Mouse (Mus musculus) heart, embryonic 14.5 days (tissue): ENCODE data around the gene Wnt7b. TPM values are rescaled to one million over a fixed set of nuclear protein-coding genes. Genes with fewer than 3 reads are reported as not detected.

Source experiments
- ATAC-seq: fragments of 200-750 bp; cut with Nextera tagmentation; 2 replicates; pipeline ENCODE4 v1.8.0; 2017; ENCODE audit warnings: low read depth, moderate TSS enrichment; ENCODE audit not compliant: insufficient number of reproducible peaks, insufficient read depth, low FRiP score
- H3K27ac ChIP-seq, 2 experiments: fragments of 200-500 bp in 1 of 2; fragments of 300-500 bp in 1 of 2; sonication (generic) in 1 of 2; replicated peaks in 1 of 2; 2 replicates each; pipeline ENCODE4 v1.5.1; 2012 to 2014; ENCODE audit warnings: low read depth in 2 of 2, low read length in 2 of 2, control low read depth in 1 of 2, mild to moderate bottlenecking in 1 of 2, mixed read lengths in 1 of 2; ENCODE audit not compliant: control insufficient read depth in 1 of 2, insufficient read depth in 1 of 2
- H3K27me3 ChIP-seq: fragments of 300-500 bp; sonication (generic); 2 replicates; pipeline ENCODE4 v1.6.1; 2014; ENCODE audit warnings: mild to moderate bottlenecking, low read length, control low read depth; ENCODE audit not compliant: control insufficient read depth, insufficient read depth
- H3K36me3 ChIP-seq: fragments of 300-500 bp; sonication (generic); 2 replicates; pipeline ENCODE4 v1.6.1; 2014; ENCODE audit warnings: mild to moderate bottlenecking, control low read depth, low read length, mixed read lengths; ENCODE audit not compliant: control insufficient read depth, insufficient read depth
- H3K4me1 ChIP-seq, 2 experiments: fragments of 200-500 bp in 1 of 2; fragments of 300-500 bp in 1 of 2; sonication (generic) in 1 of 2; 2 replicates each; pipeline ENCODE4 v1.6.1; 2012 to 2014; ENCODE audit warnings: low read length in 2 of 2, control low read depth in 1 of 2, mixed read lengths in 1 of 2; ENCODE audit not compliant: control insufficient read depth in 2 of 2, insufficient read depth in 2 of 2
- H3K4me2 ChIP-seq: fragments of 300-500 bp; sonication (generic); 2 replicates; pipeline ENCODE4 v1.6.1; 2014; ENCODE audit warnings: mild to moderate bottlenecking, low read length
- H3K4me3 ChIP-seq, 2 experiments: fragments of 200-500 bp in 1 of 2; fragments of 300-500 bp in 1 of 2; sonication (generic) in 1 of 2; 2 replicates each; pipeline ENCODE4 v1.5.1; 2012 to 2014; ENCODE audit warnings: low read length in 2 of 2, mild to moderate bottlenecking in 2 of 2, control low read depth in 1 of 2, low read depth in 1 of 2, moderate library complexity in 1 of 2; ENCODE audit not compliant: control insufficient read depth in 1 of 2, insufficient read depth in 1 of 2
- H3K9ac ChIP-seq: fragments of 300-500 bp; sonication (generic); 2 replicates; pipeline ENCODE4 v1.6.1; 2014; ENCODE audit warnings: mild to moderate bottlenecking, low read length
- H3K9me3 ChIP-seq: fragments of 300-500 bp; sonication (generic); 2 replicates; pipeline ENCODE4 v1.6.1; 2016; ENCODE audit warnings: low read length, control low read depth; ENCODE audit not compliant: control insufficient read depth
- WGBS: fragments of 180-500 bp; shearing (Covaris S2); extraction: QIAGEN DNeasy Blood & Tissue Kit; methylation state at CpG from one replicate; pipeline ENCODE4 v1.1.7; 2014; 5-methylcytosine and 5-hydroxymethylcytosine counted together
- polyA plus RNA-seq: library from polyadenylated mRNA; unstranded; fragments of >200 nt; fragmentation: Nextera tagmentation; extraction: Ambion mirVana; gene quantifications from 2 replicates; pipeline ENCODE4 v1.2.1, GENCODE M21; 2014

Gene Wnt7b
- polyA plus RNA-seq, 1 experiment from 2014 or later: 0.41 TPM

DNA sequence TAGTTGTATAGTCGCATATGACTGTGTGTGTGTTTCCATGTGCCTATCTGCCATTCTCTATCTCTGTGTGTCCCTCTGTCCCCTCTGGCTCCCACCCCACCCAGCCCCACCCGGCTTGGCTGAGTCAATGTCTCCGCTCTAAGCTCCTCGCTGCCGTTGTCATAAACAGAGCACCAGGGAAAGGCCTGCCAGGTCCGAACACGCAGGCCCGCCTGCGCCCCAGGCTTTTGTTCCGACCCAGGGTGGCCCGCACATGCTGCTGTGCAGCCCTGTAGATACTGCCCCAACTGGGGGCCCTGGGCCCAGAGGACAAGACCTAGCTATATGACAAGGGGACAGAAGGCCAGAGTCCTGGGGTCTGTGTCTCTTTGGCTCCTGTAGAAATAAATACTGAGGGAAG, 28.9 kb downstream of the Wnt7b start:
- H3K9ac ChIP-seq: no peak overlapping the region
- no peak overlapping the region for H3K4me2 ChIP-seq
- H3K27me3 ChIP-seq: no peaks in the 10 kb centered on the region; the same call in 1 of the 2 replicates
- H3K27ac ChIP-seq: no peak overlapping the region
- 88% methylated on average over 11 of the region's 11 CpGs for WGBS
- no peak for ATAC-seq
- no peak overlapping the region for H3K4me3 ChIP-seq
- H3K4me1 ChIP-seq: peaks cover 2 to 7% of the 10 kb centered on the region in 2 experiments; a peak in 2 of 4 replicates
- H3K36me3 ChIP-seq: no peaks in the 10 kb centered on the region
- H3K9me3 ChIP-seq: no peaks in the 10 kb centered on the region

DNA sequence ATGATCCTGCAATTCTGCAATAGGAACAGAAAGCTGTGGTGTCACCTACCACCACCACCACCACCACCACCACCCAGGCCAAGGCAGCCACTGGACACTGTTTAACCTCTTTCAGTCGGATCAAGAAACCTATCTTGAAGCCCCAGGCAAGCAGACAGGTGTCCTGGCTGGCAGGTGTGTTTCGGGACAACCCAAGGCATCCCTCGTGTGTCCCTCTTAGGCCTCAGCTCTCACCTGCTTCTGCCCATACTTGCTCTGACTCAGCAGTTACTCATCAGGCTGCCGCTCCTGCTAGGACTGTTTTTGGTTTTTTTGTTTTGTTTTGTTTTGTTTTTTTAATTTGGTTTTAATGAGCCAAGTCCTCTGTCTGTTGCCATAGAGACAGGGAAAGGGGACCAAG, 35.8 kb downstream of the Wnt7b start:
- no peak overlapping the region for H3K4me3 ChIP-seq
- no peaks in the 10 kb centered on the region for H3K9me3 ChIP-seq
- no peak overlapping the region for H3K4me2 ChIP-seq
- 0 out of 2 replicates have a peak, but pooled peaks cover 7% of the 10 kb centered on the region for H3K27me3 ChIP-seq
- no peak overlapping the region for H3K9ac ChIP-seq
- H3K27ac ChIP-seq: no peak overlapping the region
- no peaks in the 10 kb centered on the region for H3K36me3 ChIP-seq
- ATAC-seq: no peak
- 82% methylated on average over 4 of the region's 4 CpGs for WGBS
- peaks cover 2 to 12% of the 10 kb centered on the region in 2 experiments; a peak in 3 of 4 replicates for H3K4me1 ChIP-seq

GRCm38 (mm10) chr15:85545369-85545768, 36.9 kb downstream of the Wnt7b start:
- H3K4me1 ChIP-seq: peaks cover 2 to 12% of the 10 kb centered on the region in 2 experiments; a peak in 3 of 4 replicates
- no peaks in the 10 kb centered on the region for H3K36me3 ChIP-seq
- 68% methylated on average over 5 of the region's 5 CpGs for WGBS
- H3K27me3 ChIP-seq: 0 out of 2 replicates have a peak, but pooled peaks cover 7% of the 10 kb centered on the region
- ATAC-seq: no peak
- H3K9ac ChIP-seq: no peak overlapping the region
- H3K9me3 ChIP-seq: no peaks in the 10 kb centered on the region
- H3K27ac ChIP-seq: no peak overlapping the region
- no peak overlapping the region for H3K4me3 ChIP-seq
- no peak overlapping the region for H3K4me2 ChIP-seq

GRCm38 (mm10) chr15:85538170-85538569, 44.1 kb downstream of the Wnt7b start:
- Histone ChIP-seq H3K36me3 (no peaks in the 10 kb centered on the region), H3K4me1 (peaks cover 7 to 11% of the 10 kb centered on the region in 2 experiments; a peak in 3 of 4 replicates), H3K27me3 (peaks cover 7% of the 10 kb centered on the region; the same call in 1 of the 2 replicates), H3K9ac (no peak overlapping the region), H3K9me3 (no peaks in the 10 kb centered on the region), H3K4me2 (no peak overlapping the region), H3K4me3 (no peak overlapping the region), H3K27ac (no peak overlapping the region)
- ATAC-seq: no peak
- 68% methylated on average over 11 of the region's 11 CpGs for WGBS

- H3K36me3 ChIP-seq: no peaks in the 10 kb centered on the region
- no peak for ATAC-seq
- no peak overlapping the region for H3K4me3 ChIP-seq
- no peak overlapping the region for H3K9ac ChIP-seq
- H3K4me1 ChIP-seq: peaks cover 7 to 8% of the 10 kb centered on the region in 2 experiments; a peak in 3 of 4 replicates
- peaks cover 6% of the 10 kb centered on the region; the same call in 1 of the 2 replicates for H3K27me3 ChIP-seq
- H3K9me3 ChIP-seq: no peaks in the 10 kb centered on the region
- 69% methylated on average over 25 of the region's 25 CpGs for WGBS
- H3K27ac ChIP-seq: no peak overlapping the region
- no peak overlapping the region for H3K4me2 ChIP-seq
Measured at GRCm38 (mm10) chr15:85537151-85537550, 45.1 kb downstream of the Wnt7b start.

- peaks cover 7% of the 10 kb centered on the region in 2 experiments; a peak in 3 of 4 replicates for H3K4me1 ChIP-seq
- peaks cover 10% of the 10 kb centered on the region; the same call in 1 of the 2 replicates for H3K27me3 ChIP-seq
- 74% methylated on average over 6 of the region's 6 CpGs for WGBS
- no peak overlapping the region for H3K4me2 ChIP-seq
- ATAC-seq: no peak
- H3K36me3 ChIP-seq: no peaks in the 10 kb centered on the region
- no peak overlapping the region for H3K4me3 ChIP-seq
- no peaks in the 10 kb centered on the region for H3K9me3 ChIP-seq
- no peak overlapping the region for H3K27ac ChIP-seq
- H3K9ac ChIP-seq: no peak overlapping the region
Measured at GRCm38 (mm10) chr15:85534646-85535045, 47.6 kb downstream of the Wnt7b start.

DNA sequence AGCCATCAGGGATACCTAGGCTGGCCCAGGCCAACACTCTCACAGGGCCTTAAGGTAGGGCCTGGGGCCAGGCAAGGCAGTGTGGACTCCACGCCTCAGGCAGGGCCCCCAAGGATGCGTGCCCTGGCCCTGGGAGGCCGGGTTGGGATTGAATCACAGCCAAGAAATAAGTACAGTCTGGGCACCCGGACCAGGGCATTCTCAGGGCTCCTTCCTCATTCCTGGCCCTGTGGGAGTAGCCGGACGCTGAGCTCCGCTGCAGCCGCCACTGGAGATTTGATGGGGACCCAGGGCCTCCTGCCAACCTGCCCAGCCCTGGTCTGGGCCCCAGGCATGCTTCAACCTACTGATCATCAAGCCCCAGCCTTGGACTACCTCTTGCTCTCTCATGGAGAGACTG, 48.1 kb downstream of the Wnt7b start:
- Histone ChIP-seq H3K9ac (no peak overlapping the region), H3K4me2 (no peak overlapping the region), H3K4me3 (no peak overlapping the region), H3K36me3 (no peaks in the 10 kb centered on the region), H3K4me1 (peaks cover 7% of the 10 kb centered on the region in 2 experiments; a peak in 3 of 4 replicates), H3K27me3 (peaks cover 10% of the 10 kb centered on the region; the same call in 1 of the 2 replicates), H3K9me3 (no peaks in the 10 kb centered on the region), H3K27ac (no peak overlapping the region)
- no peak for ATAC-seq
- 23% methylated on average over 8 of the region's 8 CpGs for WGBS

GRCm38 (mm10) chr15:85532063-85532462, 50.2 kb downstream of the Wnt7b start:
- Histone ChIP-seq H3K27me3 (peaks cover 10% of the 10 kb centered on the region; the same call in 1 of the 2 replicates), H3K4me1 (peaks cover 7% of the 10 kb centered on the region in 2 experiments; a peak in 3 of 4 replicates), H3K27ac (no peak overlapping the region), H3K36me3 (no peaks in the 10 kb centered on the region), H3K9ac (no peak overlapping the region), H3K4me3 (no peak overlapping the region), H3K9me3 (no peaks in the 10 kb centered on the region), H3K4me2 (no peak overlapping the region)
- 74% methylated on average over 3 of the region's 3 CpGs for WGBS
- ATAC-seq: no peak
